Mouse (Mus musculus) megakaryocyte, embryonic 14.5 days (primary cell): Measurements from ENCODE around the gene Ncoa1.

ENCODE experiments used
- FLI1 ChIP-seq: IDR thresholded peaks from 2 replicates; pipeline ENCODE4 v1.6.1; 2012; ENCODE audit warnings: low read length, inconsistent platforms, mixed read lengths
- GATA1 ChIP-seq: IDR thresholded peaks from 3 replicates; pipeline ENCODE4 v1.6.1; 2012; ENCODE audit warnings: mixed read lengths, low read length, inconsistent platforms, borderline replicate concordance

DNA sequence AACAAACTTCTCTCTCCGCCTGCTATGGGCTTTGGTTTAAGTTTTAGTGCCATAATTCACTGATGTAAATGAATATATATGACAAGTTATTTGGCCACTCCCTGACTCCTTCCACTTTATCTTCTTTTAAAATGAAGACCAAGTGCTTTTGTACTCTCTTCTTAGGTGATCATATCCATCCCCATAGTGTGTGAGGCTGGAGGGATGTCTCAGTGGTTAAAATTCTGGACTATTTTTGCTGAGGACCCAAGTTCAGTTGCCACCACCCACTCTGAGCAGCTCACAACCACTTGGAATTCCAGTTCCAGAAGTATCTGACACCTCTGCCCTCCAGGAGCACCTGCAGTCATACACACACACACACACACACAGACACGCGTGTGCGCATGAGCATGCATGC is 23.5 kb upstream of the Ncoa1 start:
- TF ChIP-seq GATA1 (no peak), FLI1 (no peak)
